Mouse (Mus musculus) midbrain, postnatal 0 days (tissue): ENCODE measurements around the gene Col11a2. TPM values are rescaled to one million over a fixed set of nuclear protein-coding genes. Genes with fewer than 3 reads are reported as not detected.

Experiments used
- ATAC-seq: fragments of 200-750 bp; cut with Nextera tagmentation; 2 replicates; pipeline ENCODE4 v1.8.0; 2017; ENCODE audit warnings: moderate number of reproducible peaks, mild to moderate bottlenecking, moderate TSS enrichment, moderate library complexity; ENCODE audit not compliant: low FRiP score
- DNase-seq: peaks from one replicate; pipeline ENCODE4 v3.0.0-alpha.2; 2015; ENCODE audit warnings: low spot score
- H3K27ac ChIP-seq: fragments of 300-500 bp; sonication (generic); 2 replicates; pipeline ENCODE4 v1.5.1; 2014; ENCODE audit warnings: low read depth, mild to moderate bottlenecking, low read length, mixed read lengths
- H3K27me3 ChIP-seq: fragments of 300-500 bp; sonication (generic); 2 replicates; pipeline ENCODE4 v1.6.1; 2014; ENCODE audit warnings: low read length, control low read depth, mixed read lengths; ENCODE audit not compliant: insufficient read depth
- H3K36me3 ChIP-seq: fragments of 300-500 bp; sonication (generic); 2 replicates; pipeline ENCODE4 v1.6.1; 2014; ENCODE audit warnings: low read length, control low read depth, mixed read lengths; ENCODE audit not compliant: insufficient read depth
- H3K4me1 ChIP-seq: fragments of 300-500 bp; sonication (generic); 2 replicates; pipeline ENCODE4 v1.6.1; 2014; ENCODE audit warnings: mild to moderate bottlenecking, control low read depth, antibody characterized with exemption, low read length, mixed read lengths; ENCODE audit not compliant: insufficient read depth
- H3K4me2 ChIP-seq: fragments of 300-500 bp; sonication (generic); 2 replicates; pipeline ENCODE4 v1.6.1; 2014; ENCODE audit warnings: low read depth, mild to moderate bottlenecking, low read length, mixed read lengths; ENCODE audit not compliant: poor library complexity, severe bottlenecking
- H3K4me3 ChIP-seq: fragments of 300-500 bp; sonication (generic); 2 replicates; pipeline ENCODE4 v1.5.1; 2014; ENCODE audit warnings: low read depth, mild to moderate bottlenecking, low read length, moderate library complexity
- H3K9ac ChIP-seq: fragments of 300-500 bp; sonication (generic); replicated peaks from 2 replicates; pipeline ENCODE4 v1.6.1; 2014; ENCODE audit warnings: mild to moderate bottlenecking, low read length, moderate library complexity, mixed read lengths; ENCODE audit not compliant: poor library complexity, severe bottlenecking
- H3K9me3 ChIP-seq: fragments of 300-500 bp; sonication (generic); 2 replicates; pipeline ENCODE4 v1.6.1; 2016; ENCODE audit warnings: low read length, control low read depth
- CTCF ChIP-seq: IDR thresholded peaks from 2 replicates; pipeline ENCODE4 v1.5.1; 2016; ENCODE audit warnings: antibody characterized with exemption, mild to moderate bottlenecking
- WGBS: fragments of 180-500 bp; shearing (Covaris S2); extraction: QIAGEN DNeasy Blood & Tissue Kit; methylation state at CpG from one replicate; pipeline ENCODE4 v1.1.7; 2014; 5-methylcytosine and 5-hydroxymethylcytosine counted together
- polyA plus RNA-seq: library from polyadenylated mRNA; unstranded; fragments of >200 nt; fragmentation: Nextera tagmentation; extraction: Ambion mirVana; gene quantifications from 2 replicates; pipeline ENCODE4 v1.2.1, GENCODE M21; 2015
- total RNA-seq: library from RNA; depleted of rRNA; stranded (reverse); fragments of >200 nt; gene quantifications from 2 replicates; pipeline ENCODE4 v1.2.3, GENCODE M21; 2014

Col11a2 gene
- total and polyA plus RNA-seq, 2 experiments from 2014 or later: 4.6 to 17.9 TPM

GRCm38 (mm10) chr17:34013436-34013835 lies 25.8 kb upstream of the Col11a2 start:
- H3K27me3 ChIP-seq: no peaks in the 10 kb centered on the region
- no peaks in the 10 kb centered on the region for H3K4me1 ChIP-seq
- H3K4me2 ChIP-seq: no peak overlapping the region
- H3K4me3 ChIP-seq: no peak overlapping the region
- WGBS: 89% methylated on average over 8 of the region's 8 CpGs
- no peak overlapping the region for H3K9ac ChIP-seq
- H3K36me3 ChIP-seq: no peaks in the 10 kb centered on the region
- TF ChIP-seq CTCF: no peak
- no peak overlapping the region for H3K27ac ChIP-seq
- no peaks in the 10 kb centered on the region for H3K9me3 ChIP-seq
- no peak for ATAC-seq
- DNase-seq: no peak

- Histone ChIP-seq H3K27me3 (no peaks in the 10 kb centered on the region), H3K4me1 (peaks cover 17% of the 10 kb centered on the region; the same call in 1 of the 2 replicates), H3K9ac (no peak overlapping the region), H3K4me3 (no peak overlapping the region), H3K27ac (no peak overlapping the region), H3K4me2 (no peak overlapping the region), H3K36me3 (peaks cover 10% of the 10 kb centered on the region; the same call in 1 of the 2 replicates), H3K9me3 (no peaks in the 10 kb centered on the region)
- TF ChIP-seq CTCF: no peak
- WGBS: 95% methylated on average over 23 of the region's 23 CpGs
- DNase-seq (no peak), ATAC-seq (no peak)
These were observed 17.5 kb upstream of the Col11a2 start for GRCm38 (mm10) chr17:34021539-34022413.

GRCm38 (mm10) chr17:34022414-34022783 lies 16.8 kb upstream of the Col11a2 start:
- H3K4me3 ChIP-seq: no peak overlapping the region
- 94% methylated on average over 14 of the region's 14 CpGs for WGBS
- peaks cover 10% of the 10 kb centered on the region; the same call in 1 of the 2 replicates for H3K36me3 ChIP-seq
- no peak overlapping the region for H3K4me2 ChIP-seq
- DNase-seq (no peak), ATAC-seq (no peak)
- H3K9ac ChIP-seq: no peak overlapping the region
- no peaks in the 10 kb centered on the region for H3K27me3 ChIP-seq
- H3K4me1 ChIP-seq: peaks cover 18% of the 10 kb centered on the region; the same call in 1 of the 2 replicates
- no peak for TF ChIP-seq CTCF
- H3K9me3 ChIP-seq: no peaks in the 10 kb centered on the region
- H3K27ac ChIP-seq: no peak overlapping the region

- H3K4me2 ChIP-seq: no peak overlapping the region
- no peaks in the 10 kb centered on the region for H3K27me3 ChIP-seq
- no peak overlapping the region for H3K4me3 ChIP-seq
- ATAC-seq: no peak
- WGBS: 98% methylated on average over 20 of the region's 20 CpGs
- H3K27ac ChIP-seq: no peak overlapping the region
- no peak overlapping the region for H3K9ac ChIP-seq
- no peak for TF ChIP-seq CTCF
- no peak for DNase-seq
- peaks cover 18% of the 10 kb centered on the region; the same call in 1 of the 2 replicates for H3K4me1 ChIP-seq
- no peaks in the 10 kb centered on the region for H3K9me3 ChIP-seq
- H3K36me3 ChIP-seq: peaks cover 10% of the 10 kb centered on the region; the same call in 1 of the 2 replicates
These were observed 16.2 kb upstream of the Col11a2 start for GRCm38 (mm10) chr17:34022987-34023386.

GRCm38 (mm10) chr17:34023678-34024077 lies 15.6 kb upstream of the Col11a2 start:
- DNase-seq: no peak
- Histone ChIP-seq H3K4me1 (peaks cover 23% of the 10 kb centered on the region; the same call in 1 of the 2 replicates), H3K27me3 (no peaks in the 10 kb centered on the region), H3K27ac (peak overlapping the region; percentile 97), H3K9ac (peak overlapping the region; percentile 93), H3K9me3 (no peaks in the 10 kb centered on the region), H3K4me3 (peak overlapping the region; percentile 74), H3K36me3 (peaks cover 13% of the 10 kb centered on the region), H3K4me2 (peak overlapping the region; percentile 97)
- ATAC-seq: no peak
- 63% methylated on average over 9 of the region's 9 CpGs for WGBS
- TF ChIP-seq CTCF: no peak

- peak; percentile 92 for DNase-seq
These were observed 14.9 kb upstream of the Col11a2 start, which contains the start of gene Ring1 for GRCm38 (mm10) chr17:34024317-34024821. Ring1 (minus strand) TSS chr17:34024680.

More at GRCm38 (mm10) chr17:34024317-34024821, 14.9 kb upstream of the Col11a2 start, which contains the start of gene Ring1:
- Histone ChIP-seq H3K9me3 (no peaks in the 10 kb centered on the region), H3K4me3 (peak within 1 kb of the TSS; percentile 74), H3K4me2 (peak within 1 kb of the TSS; percentile 97), H3K27ac (peak within 1 kb of the TSS; percentile 97), H3K36me3 (peaks cover 19% of the 10 kb centered on the region), H3K9ac (peak within 1 kb of the TSS; percentile 93), H3K27me3 (no peaks in the 10 kb centered on the region), H3K4me1 (peaks cover 23% of the 10 kb centered on the region; the same call in 1 of the 2 replicates)
- peak; percentile 82 for ATAC-seq
- no peak for TF ChIP-seq CTCF
- under 1% methylated on average over 44 of the region's 58 CpGs for WGBS
